Mouse (Mus musculus) myocyte (in vitro differentiated cells): ENCODE measurements around the gene Rnf180. TPM values are rescaled to one million over a fixed set of nuclear protein-coding genes. Genes with fewer than 3 reads are reported as not detected.

Experiments
- H3K27me3 ChIP-seq: one replicate; pipeline ENCODE4 v1.6.1; 2011; ENCODE audit not compliant: control insufficient read depth, insufficient read depth, insufficient read length
- H3K36me3 ChIP-seq: one replicate; pipeline ENCODE4 v1.6.1; 2011; ENCODE audit not compliant: control insufficient read depth, insufficient read depth
- H3K4me2 ChIP-seq: one replicate; pipeline ENCODE4 v1.6.1; 2011; ENCODE audit warnings: low read depth, control low read depth
- H3K4me3 ChIP-seq: one replicate; pipeline ENCODE4 v1.5.1; 2011; ENCODE audit warnings: mild to moderate bottlenecking, control low read depth, moderate library complexity
- H3K79me2 ChIP-seq: one replicate; pipeline ENCODE4 v1.6.1; 2011; ENCODE audit not compliant: control insufficient read depth, insufficient read depth
- H3ac ChIP-seq: one replicate; pipeline ENCODE4 v1.6.1; 2011; ENCODE audit not compliant: control insufficient read depth, insufficient read length
- CEBPB ChIP-seq: IDR thresholded peaks from 2 replicates; pipeline ENCODE4 v1.6.1; 2011; ENCODE audit warnings: mild to moderate bottlenecking, moderate library complexity; ENCODE audit not compliant: poor library complexity, insufficient read depth, severe bottlenecking
- E2F4 ChIP-seq: IDR thresholded peaks from one replicate; pipeline ENCODE4 v1.6.1; 2011; ENCODE audit warnings: mild to moderate bottlenecking, control low read depth, moderate library complexity; ENCODE audit not compliant: insufficient read depth
- MAX ChIP-seq: IDR thresholded peaks from one replicate; pipeline ENCODE4 v1.6.1; 2011; ENCODE audit warnings: low read depth, mild to moderate bottlenecking, control low read depth
- MYOD1 ChIP-seq, 3 experiments: IDR thresholded peaks; one replicate each; pipeline ENCODE4 v1.6.1; 2011; ENCODE audit warnings: control low read depth in 2 of 3, low read depth in 2 of 3, mild to moderate bottlenecking in 2 of 3, moderate library complexity in 1 of 3; ENCODE audit not compliant: insufficient read length in 2 of 3, control insufficient read depth in 1 of 3
- MYOG ChIP-seq, 3 experiments: IDR thresholded peaks; one replicate each; pipeline ENCODE4 v1.6.1; 2011; ENCODE audit warnings: control low read depth in 2 of 3, low read depth in 2 of 3, mild to moderate bottlenecking in 2 of 3; ENCODE audit not compliant: insufficient read length in 2 of 3, control insufficient read depth in 1 of 3, insufficient read depth in 1 of 3
- POLR2A ChIP-seq: IDR thresholded peaks from one replicate; pipeline ENCODE4 v1.6.1; 2011; ENCODE audit warnings: low read depth, mild to moderate bottlenecking, control low read depth, moderate library complexity; ENCODE audit not compliant: insufficient read length
- POLR2AphosphoS2 ChIP-seq: IDR thresholded peaks from one replicate; pipeline ENCODE4 v1.6.1; 2011; ENCODE audit warnings: low read depth, control low read depth; ENCODE audit not compliant: insufficient read length
- REST ChIP-seq: IDR thresholded peaks from one replicate; pipeline ENCODE4 v1.6.1; 2011; ENCODE audit warnings: mild to moderate bottlenecking, control low read depth, moderate library complexity; ENCODE audit not compliant: insufficient read depth, insufficient read length
- SRF ChIP-seq: IDR thresholded peaks from one replicate; pipeline ENCODE4 v1.6.1; 2011; ENCODE audit warnings: low read depth; ENCODE audit not compliant: control insufficient read depth, insufficient read length
- TCF12 ChIP-seq: IDR thresholded peaks from one replicate; pipeline ENCODE4 v1.6.1; 2011; ENCODE audit warnings: mild to moderate bottlenecking, control low read depth; ENCODE audit not compliant: poor library complexity, insufficient read depth, severe bottlenecking
- TCF3 ChIP-seq: IDR thresholded peaks from one replicate; pipeline ENCODE4 v1.6.1; 2011; ENCODE audit warnings: low read depth, control low read depth; ENCODE audit not compliant: insufficient read length
- USF1 ChIP-seq: IDR thresholded peaks from one replicate; pipeline ENCODE4 v1.6.1; 2011; ENCODE audit warnings: low read depth, mild to moderate bottlenecking, control low read depth, moderate library complexity
- polyA plus RNA-seq: library from polyadenylated mRNA; unstranded; fragments of >200 nt; fragmentation: generic; extraction: Trizol; gene quantifications from one replicate; pipeline ENCODE4 v1.2.1, GENCODE M21; 2012; ENCODE audit warnings: missing spikeins

The Rnf180 gene
- polyA plus RNA-seq, 1 experiment, result not detected

DNA sequence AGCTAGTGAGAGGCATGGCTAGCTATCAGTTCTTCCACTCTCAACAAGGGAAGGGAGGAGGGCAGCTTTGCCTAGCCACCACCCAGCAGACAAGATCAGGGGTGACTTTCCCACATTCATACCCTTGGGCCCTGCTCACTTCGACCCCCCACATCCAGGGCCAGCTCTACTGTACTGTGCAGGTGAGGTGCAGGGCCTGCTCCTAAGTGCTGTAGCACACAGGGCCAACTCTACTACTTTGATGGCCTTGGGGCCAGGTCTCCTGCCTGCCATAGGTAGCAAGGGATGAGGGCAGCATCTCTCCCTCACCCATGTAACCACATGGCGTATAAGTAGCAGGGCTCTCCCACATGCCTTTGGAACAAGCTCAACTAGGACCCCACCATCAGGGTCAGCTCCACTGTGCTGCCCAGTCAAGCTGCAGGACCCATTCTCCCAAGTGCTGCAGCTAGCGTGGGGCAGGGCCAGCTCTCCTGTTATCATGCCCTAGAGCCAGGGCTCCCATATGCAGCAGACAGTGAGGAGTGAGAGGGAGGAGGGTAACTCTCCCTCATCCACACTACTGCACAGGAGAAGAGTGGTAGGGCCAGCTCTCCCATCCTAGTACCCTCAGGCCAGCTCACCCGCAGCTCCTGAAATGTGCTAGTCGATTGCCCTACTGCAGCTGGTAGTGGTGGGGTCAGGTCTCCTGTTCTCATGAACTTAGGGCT lies 72.4 kb downstream of the Rnf180 start:
- Histone ChIP-seq H3ac (no peak overlapping the region), H3K4me2 (no peak overlapping the region), H3K36me3 (no peaks in the 10 kb centered on the region), H3K79me2 (no peaks in the 10 kb centered on the region), H3K4me3 (no peak overlapping the region), H3K27me3 (no peaks in the 10 kb centered on the region)
- no peak for TF ChIP-seq MYOG (IDR thresholded peaks at IDR 0.05; ENCODE audit: control insufficient read depth in 1 of 3, insufficient read depth in 1 of 3, insufficient read length in 2 of 3, low read depth in 2 of 3)
- no peak for TF ChIP-seq REST
- TF ChIP-seq USF1, result no peak
- TF ChIP-seq MYOD1 (IDR thresholded peaks at IDR 0.05; ENCODE audit: control insufficient read depth in 1 of 3, insufficient read length in 2 of 3, low read depth in 2 of 3), result no peak
- TF ChIP-seq TCF12, result no peak
- no peak for TF ChIP-seq TCF3
- no peak for TF ChIP-seq E2F4
- no peak for TF ChIP-seq MAX
- TF ChIP-seq POLR2AphosphoS2, result no peak
- no peak for TF ChIP-seq CEBPB
- no peak for TF ChIP-seq SRF
- TF ChIP-seq POLR2A, result no peak

DNA sequence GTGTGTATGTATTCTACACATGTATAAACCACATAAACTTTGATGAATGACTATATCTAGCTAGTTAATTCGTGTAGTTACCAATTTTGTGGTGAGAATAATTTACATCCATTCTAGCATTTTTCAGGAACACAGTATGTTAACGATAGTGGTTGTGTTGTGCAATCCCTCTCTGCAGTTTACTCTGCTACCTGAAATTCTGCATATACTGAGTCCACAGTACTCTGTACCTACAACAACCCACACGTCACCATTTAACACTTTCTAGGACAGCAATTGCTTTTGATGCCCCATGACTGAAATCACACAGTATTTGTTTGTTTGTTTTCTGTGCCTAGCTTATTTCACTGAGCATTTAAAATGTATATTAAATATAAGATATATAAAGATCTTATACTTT lies 83.9 kb downstream of the Rnf180 start:
- H3K4me3 ChIP-seq, result no peak overlapping the region
- no peak overlapping the region for H3K4me2 ChIP-seq
- H3K27me3 ChIP-seq, result no peaks in the 10 kb centered on the region
- no peak overlapping the region for H3ac ChIP-seq
- TF ChIP-seq MAX, result no peak
- no peak for TF ChIP-seq TCF12
- no peak for TF ChIP-seq E2F4
- TF ChIP-seq TCF3, result no peak
- TF ChIP-seq MYOG (IDR thresholded peaks at IDR 0.05; ENCODE audit: control insufficient read depth in 1 of 3, insufficient read depth in 1 of 3, insufficient read length in 2 of 3, low read depth in 2 of 3), result no peak
- no peak for TF ChIP-seq MYOD1 (IDR thresholded peaks at IDR 0.05; ENCODE audit: control insufficient read depth in 1 of 3, insufficient read length in 2 of 3, low read depth in 2 of 3)
- TF ChIP-seq SRF, result no peak
- TF ChIP-seq POLR2AphosphoS2, result no peak
- no peak for TF ChIP-seq REST
- no peak for TF ChIP-seq USF1
- no peak for TF ChIP-seq POLR2A
- TF ChIP-seq CEBPB, result no peak
- H3K36me3 ChIP-seq, result no peaks in the 10 kb centered on the region
- H3K79me2 ChIP-seq, result no peaks in the 10 kb centered on the region

GRCm38 (mm10) chr13:105203851-105204250 lies 90.8 kb downstream of the Rnf180 start:
- Histone ChIP-seq H3K36me3 (no peaks in the 10 kb centered on the region), H3K27me3 (no peaks in the 10 kb centered on the region), H3K79me2 (no peaks in the 10 kb centered on the region), H3K4me2 (no peak overlapping the region), H3K4me3 (no peak overlapping the region), H3ac (no peak overlapping the region)
- TF ChIP-seq MAX, result no peak
- no peak for TF ChIP-seq MYOG (IDR thresholded peaks at IDR 0.05; ENCODE audit: control insufficient read depth in 1 of 3, insufficient read depth in 1 of 3, insufficient read length in 2 of 3, low read depth in 2 of 3)
- TF ChIP-seq REST, result no peak
- no peak for TF ChIP-seq TCF3
- TF ChIP-seq POLR2AphosphoS2, result no peak
- no peak for TF ChIP-seq USF1
- no peak for TF ChIP-seq SRF

DNA sequence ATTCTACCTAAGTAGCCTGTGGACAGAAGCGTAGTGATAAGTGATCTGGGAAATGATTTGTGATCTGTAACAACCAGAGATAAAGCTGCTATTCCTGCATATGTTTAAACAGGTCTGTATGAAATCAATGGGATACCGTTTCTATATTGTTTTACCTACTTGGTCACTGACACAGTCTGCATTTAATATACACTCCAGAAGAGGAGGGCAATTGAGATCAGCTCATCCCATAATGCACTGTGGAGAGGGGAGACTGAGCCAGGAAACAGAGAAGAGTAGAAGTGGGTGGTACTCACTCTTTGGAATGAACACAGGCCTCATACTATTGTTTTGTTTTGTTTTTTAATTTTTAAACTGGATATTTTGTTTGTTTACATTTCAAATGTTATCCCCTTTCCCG lies 96.0 kb downstream of the Rnf180 start:
- H3ac ChIP-seq, result no peak overlapping the region
- no peaks in the 10 kb centered on the region for H3K27me3 ChIP-seq
- no peak for TF ChIP-seq REST
- TF ChIP-seq TCF12, result no peak
- TF ChIP-seq USF1, result no peak
- no peak for TF ChIP-seq CEBPB
- TF ChIP-seq E2F4, result no peak
- TF ChIP-seq SRF, result no peak
- TF ChIP-seq MYOD1 (IDR thresholded peaks at IDR 0.05; ENCODE audit: control insufficient read depth in 1 of 3, insufficient read length in 2 of 3, low read depth in 2 of 3), result no peak
- TF ChIP-seq MYOG (IDR thresholded peaks at IDR 0.05; ENCODE audit: control insufficient read depth in 1 of 3, insufficient read depth in 1 of 3, insufficient read length in 2 of 3, low read depth in 2 of 3), result no peak
- no peak for TF ChIP-seq POLR2A
- TF ChIP-seq TCF3, result no peak
- no peak for TF ChIP-seq MAX
- no peak for TF ChIP-seq POLR2AphosphoS2
- no peak overlapping the region for H3K4me3 ChIP-seq
- no peaks in the 10 kb centered on the region for H3K79me2 ChIP-seq
- H3K36me3 ChIP-seq, result no peaks in the 10 kb centered on the region
- H3K4me2 ChIP-seq, result no peak overlapping the region
